Mouse (Mus musculus) C2C12 (cell line): ENCODE data around the gene Thsd7a. TPM values are rescaled to one million over a fixed set of nuclear protein-coding genes. Genes with fewer than 3 reads are reported as not detected.

ENCODE experiments used
- H3K27me3 ChIP-seq: one replicate; pipeline ENCODE4 v1.6.1; 2011; ENCODE audit not compliant: control insufficient read depth, insufficient read depth, insufficient read length
- H3K36me3 ChIP-seq: one replicate; pipeline ENCODE4 v1.6.1; 2011; ENCODE audit not compliant: control insufficient read depth, insufficient read depth
- H3K4me3 ChIP-seq: one replicate; pipeline ENCODE4 v1.5.1; 2011; ENCODE audit warnings: mild to moderate bottlenecking, control low read depth; ENCODE audit not compliant: poor library complexity, insufficient read depth, severe bottlenecking
- H3K79me2 ChIP-seq: one replicate; pipeline ENCODE4 v1.6.1; 2011; ENCODE audit not compliant: control insufficient read depth, insufficient read depth
- H3K79me3 ChIP-seq: one replicate; pipeline ENCODE4 v1.6.1; 2011; ENCODE audit warnings: low read depth, control low read depth
- H3ac ChIP-seq: one replicate; pipeline ENCODE3; 2011; ENCODE audit warnings: low read depth; ENCODE audit not compliant: control insufficient read depth, insufficient read length
- CEBPB ChIP-seq: IDR thresholded peaks from one replicate; pipeline ENCODE4 v1.6.1; 2011; ENCODE audit warnings: low read depth, mild to moderate bottlenecking, control low read depth, moderate library complexity
- CTCF ChIP-seq: IDR thresholded peaks from one replicate; pipeline ENCODE4 v1.5.1; 2011; ENCODE audit not compliant: control insufficient read depth, insufficient read depth, insufficient read length
- FOSL1 ChIP-seq: IDR thresholded peaks from one replicate; pipeline ENCODE4 v1.8.0; 2011; ENCODE audit warnings: mild to moderate bottlenecking, low read length; ENCODE audit not compliant: poor library complexity, insufficient read depth, severe bottlenecking
- MAX ChIP-seq: IDR thresholded peaks from one replicate; pipeline ENCODE4 v1.6.1; 2011; ENCODE audit warnings: mild to moderate bottlenecking, control low read depth
- MYOD1 ChIP-seq: IDR thresholded peaks from one replicate; pipeline ENCODE4 v1.6.1; 2011; ENCODE audit warnings: low read depth; ENCODE audit not compliant: control insufficient read depth, insufficient read length
- MYOG ChIP-seq: IDR thresholded peaks from one replicate; pipeline ENCODE4 v1.6.1; 2011; ENCODE audit not compliant: control insufficient read depth, insufficient read length; ENCODE audit errors: extremely low read depth
- USF1 ChIP-seq: IDR thresholded peaks from one replicate; pipeline ENCODE4 v1.6.1; 2011; ENCODE audit warnings: low read depth, mild to moderate bottlenecking, control low read depth, moderate library complexity
- polyA plus RNA-seq: library from polyadenylated mRNA; unstranded; fragments of >200 nt; fragmentation: generic; extraction: Trizol; gene quantifications from one replicate; pipeline ENCODE4 v1.2.1, GENCODE M21; 2012; ENCODE audit warnings: missing spikeins

The Thsd7a gene
- polyA plus RNA-seq, 1 experiment, result 4.2 TPM

GRCm38 (mm10) chr6:12649633-12650032 lies 99.6 kb downstream of the Thsd7a start:
- no peak overlapping the region for H3K4me3 ChIP-seq
- no peak for TF ChIP-seq MAX
- TF ChIP-seq CTCF, result no peak
- TF ChIP-seq MYOG, result no peak
- TF ChIP-seq USF1, result no peak
- TF ChIP-seq CEBPB, result no peak
- no peak for TF ChIP-seq MYOD1
- no peak for TF ChIP-seq FOSL1
- no peaks in the 10 kb centered on the region for H3K79me3 ChIP-seq
- H3K79me2 ChIP-seq, result no peaks in the 10 kb centered on the region
- H3K36me3 ChIP-seq, result no peaks in the 10 kb centered on the region
- no peaks in the 10 kb centered on the region for H3K27me3 ChIP-seq
- H3ac ChIP-seq, result no peak overlapping the region

GRCm38 (mm10) chr6:12628637-12629246 lies 120.5 kb downstream of the Thsd7a start:
- Histone ChIP-seq H3K79me3 (no peaks in the 10 kb centered on the region), H3K79me2 (no peaks in the 10 kb centered on the region), H3K36me3 (no peaks in the 10 kb centered on the region), H3K27me3 (no peaks in the 10 kb centered on the region), H3ac (no peak overlapping the region), H3K4me3 (no peak overlapping the region)
- TF ChIP-seq USF1 (no peak), MAX (no peak), FOSL1 (no peak), MYOG (no peak), CEBPB (no peak), MYOD1 (no peak), CTCF (no peak)

- Histone ChIP-seq H3K79me2 (no peaks in the 10 kb centered on the region), H3K4me3 (no peak overlapping the region), H3K36me3 (no peaks in the 10 kb centered on the region), H3K27me3 (no peaks in the 10 kb centered on the region), H3ac (no peak overlapping the region), H3K79me3 (no peaks in the 10 kb centered on the region)
- TF ChIP-seq CEBPB (no peak), MYOG (no peak), MAX (no peak), FOSL1 (no peak), USF1 (no peak), CTCF (no peak), MYOD1 (no peak)
Measured at GRCm38 (mm10) chr6:12606638-12607246, 142.5 kb downstream of the Thsd7a start.

DNA sequence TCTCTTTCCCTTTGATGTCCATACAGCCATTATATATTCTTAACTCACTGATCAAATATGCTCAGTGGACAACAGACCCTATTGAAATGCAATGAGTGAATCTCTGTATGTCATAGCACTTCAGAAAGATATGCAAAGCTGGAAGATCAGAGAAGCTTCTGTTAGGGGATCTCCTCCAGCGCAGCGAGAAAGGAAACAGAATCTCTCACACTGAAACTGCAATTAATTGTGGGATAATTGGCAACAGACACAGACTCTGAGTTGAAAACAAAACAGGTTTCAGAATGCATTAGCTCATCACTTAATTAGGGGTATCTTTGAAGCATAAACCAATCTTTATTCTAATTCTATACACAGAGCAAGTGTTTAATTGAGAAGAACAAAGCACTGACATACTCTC lies 146.3 kb downstream of the Thsd7a start:
- Histone ChIP-seq H3ac (no peak overlapping the region), H3K36me3 (no peaks in the 10 kb centered on the region), H3K79me2 (no peaks in the 10 kb centered on the region), H3K27me3 (no peaks in the 10 kb centered on the region), H3K4me3 (no peak overlapping the region), H3K79me3 (no peaks in the 10 kb centered on the region)
- TF ChIP-seq FOSL1, result no peak
- TF ChIP-seq CTCF, result no peak
- TF ChIP-seq MYOD1, result no peak
- TF ChIP-seq MAX, result no peak
- TF ChIP-seq CEBPB, result no peak

DNA sequence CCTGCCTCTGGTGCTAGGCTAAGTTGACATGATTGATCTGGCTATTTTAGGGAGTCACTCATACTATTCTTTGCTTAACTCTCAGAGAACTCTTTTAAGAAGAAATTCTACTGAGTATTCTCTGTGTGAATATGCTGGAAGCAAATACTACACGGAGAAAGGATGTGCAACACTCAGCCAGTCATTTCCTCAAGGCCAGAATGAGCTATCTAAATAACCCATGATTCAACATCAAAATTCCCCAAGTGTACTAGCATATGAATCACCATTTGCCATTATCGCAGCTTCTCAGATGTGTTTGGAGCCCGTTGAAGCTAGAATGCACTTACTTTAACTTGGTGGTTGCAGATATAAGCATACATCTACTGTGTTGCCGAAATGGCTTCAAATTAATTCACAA lies 147.0 kb downstream of the Thsd7a start:
- no peak for TF ChIP-seq CEBPB
- TF ChIP-seq MAX, result no peak
- TF ChIP-seq MYOG, result no peak
- no peaks in the 10 kb centered on the region for H3K79me2 ChIP-seq
- H3K4me3 ChIP-seq, result no peak overlapping the region
- no peaks in the 10 kb centered on the region for H3K27me3 ChIP-seq
- no peaks in the 10 kb centered on the region for H3K79me3 ChIP-seq
- no peaks in the 10 kb centered on the region for H3K36me3 ChIP-seq
- no peak overlapping the region for H3ac ChIP-seq

GRCm38 (mm10) chr6:12584456-12584855 lies 164.8 kb downstream of the Thsd7a start:
- H3K27me3 ChIP-seq, result no peaks in the 10 kb centered on the region
- no peaks in the 10 kb centered on the region for H3K79me3 ChIP-seq
- no peak overlapping the region for H3ac ChIP-seq
- H3K79me2 ChIP-seq, result no peaks in the 10 kb centered on the region
- H3K4me3 ChIP-seq, result no peak overlapping the region
- TF ChIP-seq MAX (no peak), USF1 (no peak), MYOD1 (no peak), CEBPB (no peak), MYOG (no peak), FOSL1 (no peak), CTCF (no peak)
- no peaks in the 10 kb centered on the region for H3K36me3 ChIP-seq
